Mouse (Mus musculus) lung, postnatal 36 days (tissue): ENCODE data around the gene Asap2.

Experiments used
- DNase-seq: peaks from one replicate; pipeline ENCODE4 v3.0.0; 2022; ENCODE audit warnings: mixed read lengths

The Asap2 gene

DNA sequence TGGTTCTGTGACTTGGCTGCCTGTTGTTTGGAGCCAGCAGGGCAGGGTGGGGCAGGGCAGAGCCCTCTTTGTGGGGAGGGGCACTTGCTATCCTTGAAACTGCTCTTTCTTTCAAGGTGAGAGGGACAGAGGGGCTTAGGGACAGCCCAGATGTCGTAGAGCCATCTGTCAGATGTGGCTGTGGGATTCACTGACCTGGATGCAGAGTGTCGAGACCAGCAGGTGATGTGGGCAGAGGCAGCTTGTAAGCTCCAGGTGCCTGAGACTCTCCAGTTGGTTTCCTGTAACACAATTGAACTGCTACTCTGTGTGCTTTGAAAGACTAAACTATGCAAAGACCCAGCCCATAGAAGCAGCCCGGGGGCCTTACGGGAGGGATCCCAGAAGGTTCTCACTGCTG, 177.5 kb downstream of the Asap2 start:
- no peak for DNase-seq

DNA sequence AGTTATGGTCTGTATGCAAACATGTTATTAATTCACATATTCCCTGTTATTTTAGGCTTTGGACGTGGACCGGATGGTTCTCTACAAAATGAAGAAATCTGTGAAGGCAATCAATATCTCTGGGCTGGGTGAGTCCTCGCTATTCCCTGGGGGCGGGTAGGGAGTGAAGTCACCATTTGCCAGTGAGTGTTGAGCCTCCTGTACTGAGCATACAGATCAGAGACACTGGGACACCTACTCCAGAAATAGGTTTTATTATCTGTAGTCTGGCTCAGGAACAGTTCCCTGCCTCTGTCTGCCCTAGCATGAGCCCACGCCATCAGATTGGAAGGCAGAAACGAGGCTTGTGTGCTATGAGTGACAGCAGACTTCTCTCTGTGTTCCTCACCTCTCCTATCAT, 177.9 kb downstream of the Asap2 start:
- DNase-seq: no peak

DNA sequence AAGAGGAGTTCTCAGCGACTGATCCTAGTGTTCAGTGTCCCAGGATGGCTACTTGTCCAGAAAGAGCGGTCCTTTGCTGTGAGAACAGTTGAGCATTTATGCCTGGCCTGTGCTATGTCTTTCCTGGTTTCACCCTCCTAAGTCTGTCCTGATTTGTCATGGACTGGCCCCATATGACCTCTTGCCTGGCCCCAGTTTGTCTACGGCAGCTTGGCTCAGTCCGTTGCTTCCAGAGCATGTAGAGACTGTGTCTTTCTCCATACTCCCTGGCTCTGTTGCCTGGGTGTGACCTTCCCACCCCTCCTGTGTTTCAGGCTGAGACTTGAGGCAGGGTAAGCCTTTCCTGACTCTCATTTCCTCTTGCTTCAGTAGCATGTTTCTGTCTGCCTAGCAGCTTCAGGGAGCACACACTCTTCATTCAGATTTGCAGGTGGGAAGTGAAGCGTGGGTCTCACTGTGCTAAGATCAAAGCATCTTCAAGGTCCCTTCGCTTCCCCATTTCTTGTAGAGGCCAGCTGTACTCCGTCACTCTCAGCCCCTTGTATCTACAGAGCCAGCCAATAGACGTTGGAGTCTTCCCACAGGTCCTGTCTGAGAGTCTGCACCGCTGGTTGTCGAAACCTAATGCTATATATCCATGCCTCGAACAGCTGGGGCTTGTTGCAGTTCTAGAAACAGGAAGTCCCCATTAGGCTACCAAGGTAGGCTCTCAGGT, 181.7 kb downstream of the Asap2 start:
- DNase-seq: no peak

DNA sequence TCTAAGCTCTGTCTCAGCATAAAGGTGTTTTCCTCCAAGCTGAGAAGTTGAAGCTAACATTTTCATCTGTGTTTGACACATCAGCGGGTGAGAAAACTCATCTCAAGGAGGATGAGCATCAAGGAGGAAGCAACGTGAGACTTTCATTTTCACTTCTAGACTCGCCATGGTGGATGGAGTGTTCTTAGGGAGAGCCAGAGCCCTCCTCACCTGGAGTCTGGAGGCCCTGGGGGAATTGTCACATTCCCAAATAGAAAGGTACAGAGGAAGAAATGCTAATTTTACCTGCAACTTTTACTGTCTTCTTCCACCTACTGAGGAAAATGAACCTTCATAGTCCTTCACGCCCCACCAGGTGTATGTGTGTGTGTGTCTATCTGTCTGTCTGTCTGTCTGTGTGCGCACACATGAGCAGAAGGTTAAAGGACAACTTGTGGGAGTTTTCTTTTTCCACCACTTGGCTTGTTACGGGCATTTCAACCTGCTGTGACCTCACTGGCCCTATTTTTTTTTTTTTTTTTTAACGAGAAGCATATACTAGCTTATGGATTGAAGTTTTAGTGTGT, 183.7 kb downstream of the Asap2 start:
- DNase-seq: no peak

DNA sequence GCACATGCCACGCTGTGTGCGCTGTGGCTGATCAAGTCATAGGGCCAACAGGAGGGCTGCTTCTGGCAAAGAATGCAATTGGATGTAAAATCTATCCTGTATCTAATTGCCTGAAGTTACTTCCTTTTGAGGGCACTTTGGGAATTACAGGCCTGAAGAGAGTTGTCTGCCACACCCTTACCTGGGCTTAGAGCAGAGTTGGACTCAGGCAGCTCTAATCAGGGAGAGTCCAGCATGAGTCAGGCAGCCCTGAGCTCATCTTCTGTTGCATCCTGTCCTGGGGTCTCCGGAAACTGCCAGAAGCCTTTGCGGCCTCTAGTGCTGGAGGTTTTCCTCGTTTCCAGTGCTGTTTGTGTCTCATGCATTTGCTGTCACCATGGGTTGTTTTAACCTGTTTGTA, 186.1 kb downstream of the Asap2 start:
- no peak for DNase-seq

DNA sequence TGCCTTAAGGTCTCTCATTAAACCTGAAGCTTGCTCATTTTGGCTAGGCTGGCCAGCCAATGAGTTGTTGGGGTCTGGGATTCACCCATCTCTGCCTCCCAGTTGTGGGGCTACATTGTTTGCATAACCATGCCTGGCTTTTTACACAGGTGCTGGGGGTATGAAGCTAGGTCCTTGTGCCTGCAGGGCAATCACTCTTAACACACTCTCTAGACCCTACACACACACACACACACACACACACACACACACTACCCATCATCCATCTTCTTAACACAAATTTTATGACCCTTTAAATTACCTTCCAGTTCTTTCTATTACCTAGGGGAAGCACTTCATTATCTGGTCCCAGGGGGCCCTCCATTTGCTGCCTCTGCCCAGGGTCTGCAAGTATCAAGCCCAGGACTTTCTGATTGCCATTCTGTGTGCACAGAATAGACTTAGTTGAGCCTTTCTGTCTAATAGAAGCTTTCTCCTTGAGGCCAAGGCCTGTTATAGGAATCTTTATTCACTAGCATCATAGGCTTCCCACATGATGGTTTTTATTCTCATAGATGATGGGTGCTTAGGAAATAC, 187.0 kb downstream of the Asap2 start:
- no peak for DNase-seq

DNA sequence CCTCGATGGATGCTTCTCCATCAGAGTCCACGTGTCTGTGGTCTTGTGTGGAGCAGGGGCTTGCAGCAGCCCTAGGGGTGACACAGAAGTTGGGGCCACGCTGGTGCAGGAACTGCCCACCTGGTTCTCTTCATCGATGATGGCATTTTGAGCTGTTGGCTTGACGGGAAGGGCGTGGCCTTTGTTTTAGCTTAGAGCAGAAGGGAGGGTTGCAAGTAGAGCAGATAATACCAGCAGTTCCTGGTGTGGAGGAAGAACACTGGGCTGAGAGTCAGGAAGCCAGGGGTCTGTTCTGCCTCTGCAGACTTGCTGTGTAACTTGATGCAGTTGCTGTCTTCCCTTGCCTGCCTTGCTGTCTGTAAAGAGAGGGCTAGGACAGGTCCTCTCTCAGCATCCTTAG, 189.8 kb downstream of the Asap2 start:
- DNase-seq: no peak

DNA sequence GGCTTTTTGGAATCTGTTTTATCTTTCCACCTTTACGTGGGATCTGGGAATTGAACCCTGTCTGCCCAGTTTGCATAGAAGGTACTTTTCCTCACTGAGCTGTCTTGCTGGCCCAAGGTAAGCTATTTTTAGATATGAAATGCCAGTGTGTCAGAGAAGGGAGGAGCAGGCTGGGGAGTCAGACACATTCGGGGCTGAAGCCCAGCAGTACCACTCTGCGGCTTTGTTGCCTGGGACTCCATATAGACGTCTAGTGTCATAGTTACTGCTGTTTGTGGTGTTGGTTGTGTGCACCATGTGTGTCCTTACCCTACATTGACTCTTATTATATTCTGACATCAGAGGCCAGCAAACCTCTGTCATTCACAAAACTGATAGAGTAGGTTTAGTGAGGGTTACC, 192.5 kb downstream of the Asap2 start:
- DNase-seq: no peak

DNA sequence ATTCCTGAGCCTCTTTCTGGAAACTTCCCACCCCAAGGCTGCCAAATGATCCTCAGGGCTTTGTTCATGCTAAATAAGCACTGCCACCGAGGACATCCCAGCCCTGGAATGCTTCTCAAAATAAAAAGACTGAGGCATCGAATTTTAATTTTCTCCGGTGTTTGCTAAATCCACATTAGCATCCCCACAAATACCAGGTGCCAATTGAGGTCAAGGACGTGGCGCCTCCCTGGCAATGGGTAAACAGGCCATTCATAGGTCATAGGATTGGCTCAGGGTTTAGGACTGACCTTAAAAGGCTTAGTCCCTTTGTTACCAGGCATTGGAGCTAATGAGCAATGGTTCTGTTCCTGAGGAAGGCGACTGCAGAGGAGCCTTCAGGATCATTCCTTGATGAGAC, 193.1 kb downstream of the Asap2 start:
- DNase-seq: no peak

DNA sequence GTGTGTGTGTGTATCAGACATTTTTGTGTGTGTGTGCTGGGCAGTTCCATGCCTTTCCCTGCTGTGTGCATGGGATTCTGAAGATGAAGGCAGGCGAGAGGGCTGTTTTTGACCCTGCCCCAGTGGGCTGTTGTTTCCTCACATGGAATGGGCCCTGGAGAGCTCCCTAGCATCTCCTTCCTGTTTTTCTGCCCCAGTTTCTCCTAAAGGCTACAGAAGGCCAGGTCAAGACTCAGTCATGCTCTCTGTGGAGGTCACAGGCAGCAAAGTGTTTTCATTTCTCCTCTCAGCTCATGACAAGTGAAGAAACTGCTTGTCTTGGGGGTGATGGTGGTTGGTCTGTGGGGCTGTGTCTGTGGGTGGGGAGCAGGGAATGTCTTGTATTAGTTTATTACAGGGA, 195.9 kb downstream of the Asap2 start:
- peak; percentile 22 for DNase-seq

DNA sequence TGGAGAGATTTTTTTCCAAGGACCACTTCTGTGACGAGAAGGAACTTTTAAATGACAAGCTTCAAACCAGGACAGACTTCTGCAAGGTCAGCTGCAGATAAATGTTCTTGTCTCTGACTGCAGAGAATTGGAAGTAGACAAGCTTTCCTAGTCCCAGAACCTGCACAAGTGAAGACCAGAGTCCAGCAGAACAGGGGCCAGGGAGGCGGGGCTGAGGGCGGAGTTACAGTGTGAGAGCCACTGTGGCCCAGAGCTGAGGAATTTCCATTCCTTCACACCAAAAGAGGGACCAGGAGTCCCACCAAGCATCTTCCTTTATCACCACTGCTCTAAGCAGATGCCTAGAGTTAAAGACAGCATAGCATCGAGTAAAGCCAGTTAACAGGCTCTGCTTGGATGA, 198.6 kb downstream of the Asap2 start:
- DNase-seq: peak; percentile 40

DNA sequence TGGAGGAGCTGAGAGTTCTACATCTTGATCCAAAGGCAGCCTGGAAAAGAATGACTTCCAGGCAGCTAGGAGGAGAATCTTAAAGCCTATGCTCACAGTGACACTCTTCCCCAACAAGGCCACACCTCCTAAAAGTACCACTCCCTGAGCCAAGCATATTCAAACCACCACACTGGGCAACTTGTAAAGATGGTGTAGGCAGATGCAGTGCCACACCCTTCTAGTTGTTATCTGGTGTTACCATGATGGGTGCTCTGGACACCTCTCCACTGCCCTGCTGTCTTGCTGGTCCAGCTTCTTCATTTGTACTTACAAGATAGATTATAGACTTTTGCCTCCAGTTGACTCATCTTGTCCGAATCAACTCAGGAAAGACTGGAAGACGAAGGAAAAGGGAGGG, 201.3 kb downstream of the Asap2 start:
- DNase-seq: no peak

DNA sequence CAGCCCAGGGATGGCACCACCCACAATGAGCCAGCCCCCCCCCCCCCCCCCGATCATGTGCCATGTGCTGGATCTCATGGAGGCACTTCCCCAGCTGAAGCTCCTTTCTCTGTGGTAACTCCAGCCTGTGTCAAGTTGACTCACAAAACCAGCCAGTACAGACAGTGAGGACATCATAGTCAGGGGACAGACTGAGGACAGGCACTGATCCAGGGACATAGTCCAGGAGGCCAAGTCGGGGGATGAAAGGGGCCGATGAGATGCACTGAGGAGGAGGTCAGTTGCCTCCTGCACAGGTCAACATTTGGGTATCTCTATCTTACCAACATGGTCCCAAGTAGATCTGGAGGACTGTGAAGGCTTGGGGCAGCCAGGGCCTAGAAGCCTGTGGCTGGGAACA, 205.2 kb downstream of the Asap2 start:
- no peak for DNase-seq

DNA sequence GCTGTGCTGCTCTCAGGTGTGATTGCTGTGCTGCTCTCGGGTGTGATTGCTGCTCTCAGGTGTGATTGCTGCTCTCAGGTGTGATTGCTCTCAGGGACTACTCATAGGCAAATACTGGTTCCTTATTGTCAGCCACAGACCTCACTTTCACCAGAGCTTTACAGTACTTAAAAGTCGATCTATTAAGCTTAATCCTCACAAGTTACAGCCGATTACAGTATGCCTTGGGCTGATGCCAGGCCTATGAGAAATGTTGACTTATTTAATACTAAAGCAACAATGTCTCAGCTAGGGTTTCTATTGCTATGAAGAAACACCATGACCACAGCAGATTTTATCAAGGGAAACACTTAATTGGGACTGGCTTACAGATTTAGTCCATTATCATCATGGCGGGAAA, 206.2 kb downstream of the Asap2 start:
- DNase-seq: no peak

DNA sequence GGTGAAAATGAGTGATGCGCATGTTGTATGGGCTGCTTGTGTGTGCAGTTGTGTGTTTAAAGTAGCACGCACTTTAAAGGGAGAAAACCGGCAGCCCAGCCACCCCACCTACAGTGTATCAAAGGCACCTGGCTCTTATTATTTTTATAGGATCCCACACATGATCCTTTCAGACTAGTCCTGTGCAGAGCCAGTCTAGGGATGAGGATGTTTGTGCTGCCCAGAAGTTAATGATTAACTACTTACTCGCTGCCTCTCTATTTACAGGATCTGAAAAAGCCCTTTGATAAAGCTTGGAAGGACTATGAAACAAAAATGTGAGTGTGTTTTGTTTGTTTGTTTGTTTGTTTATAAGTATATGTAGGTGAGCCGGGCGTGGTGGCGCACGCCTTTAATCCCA, 210.4 kb downstream of the Asap2 start:
- DNase-seq: no peak

DNA sequence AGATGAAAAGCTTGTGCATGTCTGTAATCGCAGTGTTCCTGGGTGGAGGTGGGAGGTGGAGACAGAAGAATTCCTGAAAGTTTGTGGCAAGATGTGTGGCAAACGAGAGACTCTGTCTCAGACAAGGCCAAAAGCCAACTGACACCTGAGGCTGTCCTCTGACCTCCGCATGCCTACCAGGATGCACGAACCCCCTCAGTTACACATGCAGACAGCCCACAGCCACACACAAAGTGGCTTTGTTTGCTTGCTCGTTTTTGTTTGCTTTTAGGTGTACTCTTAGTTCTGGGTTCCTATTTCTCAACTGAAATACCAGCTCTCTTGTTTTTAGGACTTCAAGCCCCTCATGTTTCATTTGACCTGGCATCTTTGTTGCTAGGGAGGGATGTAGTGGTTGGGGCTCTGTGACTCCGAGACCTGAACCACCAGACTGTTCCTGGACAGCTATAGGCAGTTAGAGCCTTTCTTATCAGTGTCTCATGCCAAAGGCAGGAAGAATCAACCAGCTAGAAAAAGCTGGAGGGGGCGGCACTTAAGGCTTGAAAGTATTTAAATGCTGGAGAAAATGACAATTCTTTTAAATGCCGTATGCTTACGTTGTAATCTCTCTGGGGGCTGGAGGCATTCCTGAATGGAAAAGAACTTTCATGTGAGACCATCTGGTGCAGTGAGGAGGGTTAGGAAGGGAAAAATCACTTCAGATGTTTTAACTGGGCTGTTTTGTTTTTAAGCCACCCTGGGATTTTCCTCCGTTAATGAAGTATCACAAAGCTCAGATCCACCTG, 211.4 kb downstream of the Asap2 start:
- no peak for DNase-seq

DNA sequence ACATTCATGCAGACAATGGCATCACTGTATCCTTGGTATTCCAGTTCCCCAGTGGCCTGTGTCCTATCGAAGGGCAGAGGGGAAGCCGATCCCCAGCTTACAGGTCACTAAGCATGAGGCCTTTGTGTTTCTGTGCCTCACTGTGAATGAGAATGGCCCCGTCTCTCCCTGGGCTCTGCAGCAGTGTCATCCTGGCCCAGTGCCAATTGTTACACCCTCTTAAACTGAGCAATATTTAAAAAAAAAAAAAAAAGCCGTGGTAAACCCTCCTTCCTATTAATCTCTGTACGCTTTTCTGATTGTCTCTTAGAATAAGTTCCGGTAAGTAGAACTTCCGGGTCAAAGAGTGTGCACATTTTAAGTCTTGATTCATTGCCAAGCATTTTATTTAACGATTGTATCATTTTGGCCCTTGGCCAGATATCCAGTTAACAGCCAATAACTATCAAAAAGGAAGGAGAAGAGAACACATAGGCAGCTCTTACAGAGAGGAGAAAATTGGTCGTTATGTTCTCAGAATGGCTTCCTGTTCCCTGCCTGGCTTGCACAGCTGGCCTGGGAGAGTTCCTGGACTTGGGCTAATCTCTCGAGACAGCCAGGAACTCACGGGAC, 214.5 kb downstream of the Asap2 start:
- peak; percentile 73 for DNase-seq

DNA sequence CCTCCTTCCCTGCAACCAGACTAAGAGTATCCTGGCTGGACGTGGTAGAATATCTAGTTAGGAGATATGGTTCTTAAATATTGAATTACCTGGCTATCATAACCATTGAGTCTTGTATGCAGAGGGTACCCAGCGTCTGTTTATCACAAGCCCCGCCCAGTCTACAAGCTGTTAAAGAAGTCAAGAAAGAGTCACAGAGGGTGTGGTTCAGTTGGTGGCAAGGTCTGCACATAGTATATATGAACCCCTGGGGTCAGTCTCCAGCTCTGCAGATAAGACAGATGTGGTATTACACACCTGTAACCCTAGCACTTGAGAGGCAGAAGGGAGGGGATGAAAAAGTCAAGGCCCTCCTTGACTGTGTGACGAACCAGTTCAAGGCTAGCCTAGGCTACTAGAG, 215.5 kb downstream of the Asap2 start:
- no peak for DNase-seq

DNA sequence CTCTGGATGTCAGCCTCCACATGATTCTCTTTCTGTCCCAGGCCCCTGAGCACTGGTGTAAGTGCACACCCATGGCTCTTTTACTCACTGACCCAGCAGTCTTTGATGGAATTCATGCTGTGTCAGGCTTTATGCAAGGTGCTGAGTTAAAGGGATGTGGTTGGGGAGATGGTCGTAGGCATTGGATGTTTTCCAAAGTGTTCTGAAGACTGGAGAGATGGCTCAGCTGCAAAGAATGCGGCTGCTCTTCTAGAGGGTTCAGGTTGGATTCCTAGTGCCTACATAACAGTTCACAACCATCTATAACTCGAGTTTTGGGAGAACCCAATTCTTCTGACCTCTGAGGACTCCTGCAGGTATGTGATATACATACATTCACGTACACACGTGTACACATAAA, 217.2 kb downstream of the Asap2 start:
- no peak for DNase-seq

DNA sequence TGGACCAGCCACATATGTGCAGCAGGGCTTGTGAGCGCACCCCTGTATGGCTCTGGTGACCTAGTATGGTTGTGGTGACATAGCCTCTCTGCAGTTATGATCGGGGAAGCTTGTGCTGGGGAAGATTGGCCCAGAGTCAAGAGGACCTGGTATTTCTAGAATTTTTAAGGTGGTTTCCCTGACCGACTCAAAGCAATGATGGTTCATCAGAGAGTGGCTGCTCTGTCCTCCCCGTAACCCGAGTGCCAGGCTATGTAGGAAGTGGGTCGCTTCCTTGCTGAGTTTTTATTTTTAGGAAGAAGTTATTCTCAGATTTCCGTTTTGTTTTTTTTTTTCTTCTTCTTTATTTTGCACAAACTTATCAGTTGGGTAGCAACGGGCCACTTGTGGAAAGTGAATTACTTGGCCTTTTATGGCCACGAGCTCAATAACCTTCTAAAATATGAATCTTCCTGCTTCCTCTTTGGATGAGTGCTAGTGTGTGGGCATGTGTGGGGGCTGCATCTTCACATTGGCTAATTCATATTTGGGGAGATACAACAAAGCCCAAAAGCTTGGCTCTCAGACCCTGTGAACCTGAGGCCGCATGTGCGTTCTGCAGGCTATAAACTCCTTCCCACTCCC, 218.0 kb downstream of the Asap2 start:
- DNase-seq: no peak

DNA sequence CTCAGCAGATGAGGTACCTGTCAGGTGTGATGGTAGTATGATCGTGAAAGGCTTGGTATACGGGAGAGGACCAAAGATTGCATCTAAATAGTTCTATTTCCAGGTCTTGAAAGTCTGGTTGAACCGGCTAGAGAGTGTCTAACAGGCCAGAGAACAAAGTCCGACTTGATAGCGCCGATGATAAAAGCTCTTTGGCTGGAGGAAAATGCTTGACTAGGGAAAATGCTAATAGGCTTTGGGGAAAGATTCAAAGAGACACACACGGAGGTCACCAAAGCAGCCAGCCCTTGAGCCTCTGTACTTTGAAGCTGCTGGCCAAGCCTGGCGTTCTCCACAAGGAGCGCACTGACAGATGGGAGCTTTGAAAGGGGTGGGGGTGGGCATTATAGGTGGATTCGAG, 219.0 kb downstream of the Asap2 start:
- DNase-seq: no peak

DNA sequence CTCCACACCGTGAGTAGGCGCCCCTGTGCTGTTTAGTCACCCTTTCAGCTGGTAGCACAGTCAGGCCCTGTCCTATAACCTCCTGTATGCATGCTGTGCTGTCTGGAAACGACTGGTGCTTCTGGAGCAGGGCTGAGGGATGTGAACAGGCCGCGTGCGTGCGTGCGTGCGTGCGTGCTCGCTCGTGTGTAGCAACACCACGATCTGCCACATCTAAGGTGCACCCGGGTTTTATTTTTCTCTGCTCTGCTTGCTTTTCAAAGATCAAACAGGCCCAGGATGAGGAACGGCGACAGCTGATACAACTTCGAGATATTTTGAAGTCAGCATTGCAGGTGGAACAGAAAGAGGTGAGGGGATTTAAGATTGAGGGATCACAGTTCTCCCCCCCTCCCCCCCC, 222.6 kb downstream of the Asap2 start:
- DNase-seq: no peak

DNA sequence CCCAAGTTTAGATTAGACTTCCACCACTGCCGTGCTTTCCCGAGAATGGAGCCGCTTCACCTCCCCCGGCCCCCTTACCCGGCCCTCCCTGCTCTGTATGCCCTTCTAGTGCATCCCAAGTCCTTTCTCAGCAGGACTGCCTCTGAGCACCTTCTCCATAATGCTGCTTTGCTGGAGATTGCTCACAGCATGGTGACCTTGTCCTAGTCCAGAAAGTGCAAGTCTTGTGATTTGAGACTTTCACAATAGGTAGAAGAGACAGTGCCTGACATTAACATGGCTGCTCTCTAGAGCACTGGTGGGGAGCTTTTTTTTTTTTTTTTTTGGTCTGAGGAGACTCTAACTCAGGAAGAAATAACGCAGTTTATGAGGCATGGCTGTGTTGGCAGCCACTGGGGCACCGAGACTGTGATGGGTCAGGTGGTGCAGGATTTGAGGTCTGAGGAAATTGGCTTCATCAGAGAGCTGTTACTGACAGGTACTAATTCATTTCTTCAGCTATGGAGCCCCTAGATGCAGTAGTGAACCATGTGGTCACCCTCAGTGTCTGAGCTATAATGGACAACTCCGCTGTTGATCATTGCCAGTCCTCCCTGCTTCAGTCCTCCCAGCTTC, 224.4 kb downstream of the Asap2 start:
- DNase-seq: no peak
